Mouse (Mus musculus) embryonic facial prominence, embryonic 10.5 days (tissue): ENCODE measurements around the gene Gipc3. TPM values are rescaled to one million over a fixed set of nuclear protein-coding genes. Genes with fewer than 3 reads are reported as not detected.

Experiments
- DNase-seq: peaks from one replicate; pipeline ENCODE4 v3.0.0-alpha.2; 2017; ENCODE audit warnings: low spot score
- H3K27ac ChIP-seq: fragments of 300-500 bp; sonication (generic); replicated peaks from 2 replicates; pipeline ENCODE4 v1.5.1; 2016; ENCODE audit warnings: mild to moderate bottlenecking
- H3K27me3 ChIP-seq: fragments of 300-500 bp; sonication (generic); replicated peaks from 2 replicates; pipeline ENCODE4 v1.6.1; 2016; ENCODE audit warnings: low read depth, mild to moderate bottlenecking; ENCODE audit not compliant: poor library complexity, severe bottlenecking
- H3K36me3 ChIP-seq: fragments of 300-500 bp; sonication (generic); replicated peaks from 2 replicates; pipeline ENCODE4 v1.6.1; 2016; ENCODE audit warnings: mild to moderate bottlenecking, moderate library complexity
- H3K4me1 ChIP-seq: fragments of 300-500 bp; sonication (generic); 2 replicates; pipeline ENCODE4 v1.6.1; 2016
- H3K4me3 ChIP-seq: fragments of 300-500 bp; sonication (generic); 2 replicates; pipeline ENCODE4 v1.5.1; 2016; ENCODE audit warnings: mild to moderate bottlenecking, moderate library complexity
- H3K9me3 ChIP-seq: fragments of 300-500 bp; sonication (generic); 2 replicates; pipeline ENCODE4 v1.6.1; 2016; ENCODE audit warnings: mild to moderate bottlenecking
- WGBS: fragments of 180-500 bp; shearing (Covaris S2); methylation state at CpG from one replicate; pipeline ENCODE4 v1.1.7; 2016; 5-methylcytosine and 5-hydroxymethylcytosine counted together
- microRNA-seq: library from miRNA; unstranded; fragments of <30 nt; microRNA quantifications from one replicate; pipeline ENCODE4, GENCODE M21; 2017
- polyA plus RNA-seq: library from polyadenylated mRNA; unstranded; fragments of >200 nt; fragmentation: Nextera tagmentation; extraction: Ambion mirVana; gene quantifications from 2 replicates; pipeline ENCODE4 v1.2.1, GENCODE M21; 2016

The Gipc3 gene
- polyA plus RNA-seq, 1 experiment from 2014 or later, result not detected

- Histone ChIP-seq H3K27ac (no peak overlapping the region), H3K27me3 (peaks cover 82% of the 10 kb centered on the region), H3K4me3 (no peak overlapping the region), H3K36me3 (no peaks in the 10 kb centered on the region), H3K4me1 (peaks cover 61% of the 10 kb centered on the region), H3K9me3 (no peaks in the 10 kb centered on the region)
- DNase-seq, result peak; percentile 55
- 33% methylated on average over 6 of the region's 6 CpGs for WGBS
These were observed 54.5 kb downstream of the Gipc3 start for GRCm38 (mm10) chr10:81288601-81289000.

- peaks cover 56% of the 10 kb centered on the region for H3K4me1 ChIP-seq
- H3K4me3 ChIP-seq, result no peak overlapping the region
- H3K36me3 ChIP-seq, result no peaks in the 10 kb centered on the region
- WGBS, result 66% methylated on average over 8 of the region's 8 CpGs
- no peaks in the 10 kb centered on the region for H3K9me3 ChIP-seq
- H3K27me3 ChIP-seq, result peaks cover 92% of the 10 kb centered on the region
- no peak overlapping the region for H3K27ac ChIP-seq
- peak; percentile 68 for DNase-seq
These were observed 55.4 kb downstream of the Gipc3 start for GRCm38 (mm10) chr10:81287513-81288157.

GRCm38 (mm10) chr10:81286586-81286985 is 56.5 kb downstream of the Gipc3 start:
- Histone ChIP-seq H3K4me3 (peak overlapping the region; percentile 63; the same call in 1 of the 2 replicates), H3K9me3 (no peaks in the 10 kb centered on the region), H3K4me1 (peaks cover 56% of the 10 kb centered on the region), H3K27ac (no peak overlapping the region), H3K36me3 (no peaks in the 10 kb centered on the region), H3K27me3 (peaks cover 90% of the 10 kb centered on the region)
- DNase-seq, result no peak
- WGBS, result 42% methylated on average over 6 of the region's 6 CpGs

- DNase-seq, result peak; percentile 95
- Histone ChIP-seq H3K36me3 (no peaks in the 10 kb centered on the region), H3K4me3 (peak overlapping the region; percentile 63), H3K9me3 (no peaks in the 10 kb centered on the region), H3K4me1 (peaks cover 51% of the 10 kb centered on the region), H3K27me3 (peaks cover 88% of the 10 kb centered on the region), H3K27ac (peak overlapping the region; percentile 78)
- 3% methylated on average over 54 of the region's 54 CpGs for whole genome bisulfite sequencing
These were observed 57.2 kb downstream of the Gipc3 start for GRCm38 (mm10) chr10:81285694-81286450.

Small RNA genes lying within 50 kb of the gene (microRNA-seq; reads per million reads assigned to microRNA genes)
- gene Mir6913, result 0.91 reads per million

Other genes starting within 250 kb of the Gipc3 start
- gene Creb3l3, start 244.4 kb downstream of the Gipc3 start, polyA plus RNA-seq, result 0.60 TPM in 1 of 2 replicates, not detected in the other
- 222 and 225 TPM in 2 replicates for gene Map2k2, start 237.4 kb downstream of the Gipc3 start, polyA plus RNA-seq
- gene Zbtb7a, start 208.0 kb downstream of the Gipc3 start, polyA plus RNA-seq, result 10.4 and 11.7 TPM in 2 replicates
- 62.2 and 66.3 TPM in 2 replicates for gene Pias4, start 175.3 kb downstream of the Gipc3 start, polyA plus RNA-seq
- gene Eef2, start 166.6 kb downstream of the Gipc3 start, polyA plus RNA-seq, result 564 and 572 TPM in 2 replicates
- 51.5 and 53.2 TPM in 2 replicates for gene Dapk3, start 160.3 kb downstream of the Gipc3 start, polyA plus RNA-seq
- not detected in 2 replicates for gene 4930442H23Rik, start 159.4 kb downstream of the Gipc3 start, polyA plus RNA-seq
- not detected in 2 replicates for gene Nmrk2, start 141.2 kb downstream of the Gipc3 start, polyA plus RNA-seq
- 2.5 and 3.6 TPM in 2 replicates for gene Atcay, start 112.4 kb downstream of the Gipc3 start, polyA plus RNA-seq
- gene Zfr2, start 110.1 kb downstream of the Gipc3 start, polyA plus RNA-seq, result 3.5 and 4.6 TPM in 2 replicates
- gene Matk, start 90.3 kb downstream of the Gipc3 start, polyA plus RNA-seq, result 3.6 and 3.7 TPM in 2 replicates
- 223 and 237 TPM in 2 replicates for gene Mrpl54, start 76.3 kb downstream of the Gipc3 start, polyA plus RNA-seq
- gene Apba3, start 76.3 kb downstream of the Gipc3 start, polyA plus RNA-seq, result 57.2 and 57.5 TPM in 2 replicates
- gene Tjp3, start 51.7 kb downstream of the Gipc3 start, polyA plus RNA-seq, result 8.9 and 9.0 TPM in 2 replicates
- 72.2 and 72.4 TPM in 2 replicates for gene Pip5k1c, start 50.3 kb downstream of the Gipc3 start, polyA plus RNA-seq
- 52.3 and 54.3 TPM in 2 replicates for gene Cactin, start 22.2 kb downstream of the Gipc3 start, polyA plus RNA-seq
- gene Tbxa2r, start 14.5 kb downstream of the Gipc3 start, polyA plus RNA-seq, result 3.1 and 3.6 TPM in 2 replicates
- gene Hmg20b, start 7.2 kb upstream of the Gipc3 start, polyA plus RNA-seq, result 114 and 122 TPM in 2 replicates
- 7.8 and 8.3 TPM in 2 replicates for gene Mfsd12, start 14.2 kb upstream of the Gipc3 start, polyA plus RNA-seq
- gene 4930404N11Rik, start 22.6 kb upstream of the Gipc3 start, polyA plus RNA-seq, result 0.47 and 0.76 TPM in 2 replicates
- gene Fzr1, start 35.2 kb upstream of the Gipc3 start, polyA plus RNA-seq, result 134 and 142 TPM in 2 replicates
- gene Dohh, start 41.2 kb upstream of the Gipc3 start, polyA plus RNA-seq, result 105 and 109 TPM in 2 replicates
- gene Gm48551, start 41.2 kb upstream of the Gipc3 start, polyA plus RNA-seq, result 2.7 TPM in 2 replicates
- gene Gm48552, start 45.7 kb upstream of the Gipc3 start, polyA plus RNA-seq, result 1.8 and 3.1 TPM in 2 replicates
- gene Smim24, start 49.8 kb upstream of the Gipc3 start, polyA plus RNA-seq, result 2.0 and 2.8 TPM in 2 replicates
- 12.5 and 20.2 TPM in 2 replicates for gene Nfic, start 112.4 kb upstream of the Gipc3 start, polyA plus RNA-seq
- 1.2 and 2.3 TPM in 2 replicates for gene Celf5, start 139.4 kb upstream of the Gipc3 start, polyA plus RNA-seq
- 85.2 and 94.3 TPM in 2 replicates for gene Ncln, start 153.1 kb upstream of the Gipc3 start, polyA plus RNA-seq
- 0.28 and 0.51 TPM in 2 replicates for gene S1pr4, start 156.9 kb upstream of the Gipc3 start, polyA plus RNA-seq
- 1.2 and 1.3 TPM in 2 replicates for gene Gna15, start 181.0 kb upstream of the Gipc3 start, polyA plus RNA-seq
- 79.0 and 80.4 TPM in 2 replicates for gene Gna11, start 201.9 kb upstream of the Gipc3 start, polyA plus RNA-seq
- gene Aes, start 216.2 kb upstream of the Gipc3 start, polyA plus RNA-seq, result 266 and 347 TPM in 2 replicates
- gene Tle2, start 231.3 kb upstream of the Gipc3 start, polyA plus RNA-seq, result 14.0 and 17.1 TPM in 2 replicates